Mouse (Mus musculus): Measurements from ENCODE around the gene Usp5. TPM values are rescaled to one million over a fixed set of nuclear protein-coding genes. Genes with fewer than 3 reads are reported as not detected.
A peak's percentile ranks its signal among the peaks of the same experiment; 100 is the strongest.

The Usp5 gene
- 100 to 1,000 TPM; 134 to 158 (median 154) TPM for total RNA-seq (2022)

DNA sequence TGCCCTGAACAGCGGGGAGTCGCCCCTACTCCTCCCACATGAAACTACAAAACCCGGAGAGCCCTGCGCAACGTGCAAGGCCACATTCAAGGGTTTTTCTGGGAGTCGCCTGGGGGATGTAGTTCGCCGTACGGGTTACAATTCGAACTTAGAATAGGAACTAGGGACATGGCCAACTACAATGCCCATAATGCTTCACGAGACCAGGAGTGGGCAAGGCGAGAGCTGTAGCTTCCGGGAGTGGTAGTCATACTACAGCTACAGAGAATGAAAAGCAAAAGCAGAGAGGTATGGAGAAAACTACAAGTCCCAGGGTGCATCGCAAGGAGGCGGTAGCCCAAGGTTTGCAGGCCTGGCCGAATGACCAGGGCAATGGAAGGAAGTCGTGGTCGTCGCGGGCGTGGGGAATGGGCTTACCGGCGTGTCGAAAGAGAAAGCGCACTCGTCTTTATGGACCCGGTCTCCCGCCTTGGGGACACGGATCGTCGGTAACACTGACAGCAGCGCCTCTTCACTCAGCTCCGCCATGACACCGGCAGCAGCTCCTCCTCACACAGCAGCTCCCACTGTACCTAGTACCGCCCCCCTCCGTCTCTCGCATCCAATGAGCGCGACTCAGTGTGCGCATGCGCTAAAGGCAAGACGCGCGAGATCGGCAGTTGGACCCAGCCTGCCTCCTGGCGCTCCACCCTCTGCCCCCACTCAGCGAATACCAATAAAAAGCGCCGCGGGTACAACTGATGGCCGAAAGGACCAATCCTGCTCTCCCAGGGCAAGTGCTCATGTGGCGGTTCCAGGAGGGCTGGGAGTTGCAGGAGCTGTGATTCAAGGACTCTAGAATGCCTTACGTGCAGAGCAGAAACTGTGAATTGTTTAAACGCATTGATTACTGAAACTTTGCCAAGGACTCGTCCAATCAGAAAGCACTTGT is at the start of gene Usp5, which contains the start of gene Cdca3:
Usp5 (minus strand) TSS at position 617 of the 931 bp plus-strand sequence.
Cdca3 (plus strand) TSS at position 680 of the 931 bp plus-strand sequence.
- DNase-seq, result peak; percentile 99

DNA sequence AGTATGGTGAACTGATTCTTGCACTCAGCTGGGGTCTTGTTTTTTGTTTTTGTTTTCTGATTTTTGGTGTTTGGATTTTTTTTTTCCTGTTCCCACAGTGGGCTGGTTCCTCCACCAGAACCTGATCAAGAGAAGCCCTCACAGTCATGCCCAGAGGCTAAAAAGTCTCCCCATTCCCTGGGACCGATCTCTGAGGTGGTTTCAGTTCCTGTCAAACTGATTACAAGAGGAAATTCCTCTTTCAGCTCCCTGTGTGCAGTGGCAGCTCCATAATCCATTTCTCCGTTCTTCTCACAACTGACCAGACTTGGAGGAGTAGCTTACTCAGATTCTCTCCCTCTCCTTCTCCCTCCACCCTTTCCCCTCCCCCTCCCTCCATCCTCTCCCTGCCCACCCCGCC is 45.1 kb upstream of the Usp5 start:
- DNase-seq, result no peak

DNA sequence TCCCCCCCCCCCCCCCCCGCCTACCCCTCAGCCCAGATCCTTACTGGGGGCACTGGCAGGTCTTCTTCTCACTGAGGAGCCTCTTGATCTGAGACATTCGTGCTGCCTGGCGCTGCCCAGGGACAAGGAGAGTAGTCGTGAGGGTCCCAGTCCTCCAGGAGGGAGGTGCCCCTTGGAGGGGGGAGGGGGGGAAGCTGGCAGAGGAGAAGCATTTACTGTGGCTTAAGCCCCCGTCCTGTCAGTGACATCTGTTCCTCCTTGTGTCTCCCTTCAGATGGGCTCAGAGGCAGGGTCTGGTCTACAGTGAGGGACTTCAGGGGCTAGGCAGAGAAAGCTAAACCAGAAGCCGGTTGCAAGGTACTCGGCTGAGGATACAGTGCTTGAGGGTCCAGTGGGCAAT is 37.3 kb upstream of the Usp5 start:
- no peak for DNase-seq

DNA sequence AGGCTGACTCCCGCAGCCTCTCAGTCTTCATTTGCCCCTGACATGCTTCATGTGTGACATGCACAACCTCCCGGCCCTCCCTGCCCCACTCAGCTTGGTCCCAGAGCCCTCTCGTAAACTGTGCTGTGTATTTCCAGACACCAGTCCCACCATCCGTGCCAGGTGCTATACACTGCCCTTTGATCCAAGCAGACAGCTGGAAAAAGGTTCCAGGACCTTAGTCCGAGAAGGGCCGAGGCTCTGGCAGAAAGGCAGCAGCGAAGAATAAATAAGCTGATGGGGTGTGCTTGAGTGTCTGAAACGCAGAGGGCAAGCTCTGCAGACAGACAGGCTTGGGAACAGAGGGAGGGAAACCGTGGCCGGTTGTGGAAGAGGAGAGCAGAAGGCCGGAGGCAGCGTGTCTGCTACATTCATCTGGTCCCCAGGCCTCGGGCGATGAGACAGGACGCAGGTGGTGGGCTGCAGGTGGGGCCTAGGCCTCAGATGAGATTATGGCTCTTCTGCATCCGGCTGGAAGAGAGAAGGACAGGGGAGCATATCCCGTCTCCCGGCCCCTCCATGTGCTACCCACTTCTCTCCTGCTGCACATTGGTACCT is 36.6 kb upstream of the Usp5 start:
- DNase-seq, result no peak

DNA sequence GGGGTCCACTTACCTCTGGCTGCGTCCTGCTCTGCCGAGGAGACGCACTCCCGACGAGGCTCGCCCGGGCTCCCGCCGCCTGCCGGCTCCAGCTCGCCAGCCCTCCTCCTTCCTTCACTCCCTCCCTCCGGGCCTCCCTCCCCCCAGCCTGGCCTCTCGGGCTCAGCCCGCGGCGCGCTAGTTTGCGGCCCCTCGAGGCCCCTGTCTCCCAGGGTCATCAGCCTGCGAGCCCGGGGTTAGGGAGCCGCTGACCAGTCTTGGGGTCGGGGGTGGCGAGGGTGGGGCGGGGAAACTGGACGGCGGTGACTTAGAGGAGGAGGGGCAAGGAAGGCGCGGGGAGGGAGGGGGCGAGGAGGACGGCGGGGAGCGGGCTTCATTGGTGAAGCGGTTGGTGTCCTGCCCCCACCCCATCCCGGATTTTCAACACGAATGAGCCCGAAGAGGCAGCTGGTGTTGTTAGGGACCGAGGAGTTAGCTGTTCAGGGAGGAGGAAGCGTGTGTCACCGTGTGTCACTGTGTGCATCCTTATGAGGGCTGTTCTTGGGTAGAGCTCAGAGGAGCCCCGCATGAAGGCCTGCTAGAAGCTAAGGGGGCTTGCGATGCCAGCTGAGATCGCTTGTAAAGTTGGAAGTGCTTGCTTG is 34.5 kb upstream of the Usp5 start, which contains the start of gene Gpr162:
Gpr162 (minus strand) TSS at position 326 of the 641 bp plus-strand sequence.
- DNase-seq, result no peak

DNA sequence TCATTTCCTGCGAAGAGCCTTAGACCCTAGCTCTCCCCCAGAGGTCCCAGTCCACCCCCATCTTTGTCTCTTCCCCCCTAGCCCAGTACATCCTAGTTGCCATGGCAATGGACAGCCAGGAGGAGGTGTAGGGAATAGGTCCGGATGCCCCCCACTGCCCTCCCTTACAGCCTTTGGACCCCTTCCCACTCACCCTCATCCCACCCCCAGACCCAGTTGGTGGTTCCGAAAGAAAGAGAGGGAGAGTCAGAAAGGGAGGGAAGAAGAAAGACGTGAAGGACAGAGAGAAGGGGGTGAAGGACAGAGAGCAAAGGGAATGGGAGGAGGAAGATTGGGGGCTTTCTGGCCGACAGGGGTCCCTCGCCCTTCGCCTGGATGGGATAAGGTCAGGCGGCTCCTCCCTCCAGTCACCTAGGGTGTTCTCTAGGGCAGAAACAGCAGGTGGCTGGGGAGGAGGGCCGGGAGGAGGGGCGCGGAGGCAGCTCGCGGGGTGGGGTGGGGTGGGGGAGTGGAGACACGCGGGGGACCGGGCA is 33.9 kb upstream of the Usp5 start:
- no peak for DNase-seq

DNA sequence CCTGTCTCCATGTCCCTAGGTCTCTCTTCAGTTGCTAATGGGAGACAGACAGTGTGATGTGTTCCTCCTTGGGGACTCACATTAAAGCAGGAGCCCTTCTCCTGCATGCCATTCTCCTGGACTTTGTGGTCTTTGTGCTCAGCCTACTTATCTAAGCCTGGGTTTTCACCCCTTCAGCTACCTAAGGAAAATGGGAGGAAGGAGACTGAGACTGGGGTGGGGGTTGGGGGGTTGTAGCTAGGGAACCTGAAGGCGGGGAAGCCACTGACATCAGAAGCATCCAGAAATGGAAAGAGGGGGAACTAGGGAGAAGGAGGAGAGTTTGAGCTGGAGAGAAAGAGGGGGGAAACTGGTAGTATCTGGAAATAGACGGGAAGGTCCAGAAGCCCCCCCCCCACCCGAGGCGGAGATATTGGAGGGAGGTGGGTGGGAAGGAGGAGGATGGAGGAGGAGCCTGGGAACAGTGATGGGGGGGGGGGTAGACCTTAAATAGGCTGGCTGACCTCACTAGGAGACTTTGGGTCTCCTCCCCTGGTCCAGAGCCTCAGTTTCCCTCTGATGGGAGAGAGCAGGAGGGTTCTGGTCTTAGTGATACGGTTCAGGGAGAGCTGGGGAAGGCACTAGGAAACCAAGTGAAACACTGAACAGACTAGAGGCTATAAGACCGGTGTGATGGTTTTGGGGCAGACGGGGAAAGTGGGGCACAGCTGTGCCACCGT is 33.3 kb upstream of the Usp5 start:
- DNase-seq, result no peak

DNA sequence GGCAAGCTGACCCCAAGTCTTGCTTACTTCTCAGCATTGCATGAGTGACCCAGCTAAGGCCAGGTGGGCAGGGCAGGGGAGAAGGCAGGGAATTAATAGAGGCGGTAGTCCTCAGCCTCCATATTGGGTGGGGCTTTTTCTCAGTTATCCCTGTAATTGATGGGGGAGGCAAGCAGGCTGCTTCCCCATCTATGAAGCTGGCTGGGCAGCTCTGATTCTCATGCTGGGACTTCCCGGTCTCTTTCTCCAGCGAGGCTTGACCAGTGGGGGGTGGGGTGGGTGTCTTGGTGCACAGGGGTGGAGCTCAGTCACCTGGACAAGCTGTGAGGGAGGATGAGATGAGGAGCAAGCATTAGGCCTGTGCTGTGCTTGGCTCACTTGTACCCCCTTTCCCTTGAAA is 32.5 kb upstream of the Usp5 start:
- DNase-seq, result no peak

DNA sequence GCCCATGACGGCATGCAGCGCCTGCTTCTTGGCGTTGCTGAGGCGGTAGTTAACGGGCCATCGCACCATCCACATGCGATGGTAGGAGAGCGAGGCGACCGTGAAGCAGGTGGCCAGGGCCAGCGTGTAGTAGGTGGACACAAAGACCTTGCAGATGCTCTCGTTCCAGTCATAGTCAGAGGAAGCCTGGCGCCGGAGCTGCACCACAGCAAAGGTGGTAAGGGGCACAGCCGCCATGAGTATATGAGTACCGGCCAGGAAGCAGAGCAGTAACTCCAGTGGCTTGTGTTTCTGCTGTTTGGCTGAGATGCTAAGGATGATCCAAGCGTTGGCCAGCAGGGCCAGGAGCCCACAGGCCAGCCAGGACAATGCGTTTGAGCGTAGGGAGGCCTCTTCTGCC is 32.0 kb upstream of the Usp5 start:
- DNase-seq, result no peak

DNA sequence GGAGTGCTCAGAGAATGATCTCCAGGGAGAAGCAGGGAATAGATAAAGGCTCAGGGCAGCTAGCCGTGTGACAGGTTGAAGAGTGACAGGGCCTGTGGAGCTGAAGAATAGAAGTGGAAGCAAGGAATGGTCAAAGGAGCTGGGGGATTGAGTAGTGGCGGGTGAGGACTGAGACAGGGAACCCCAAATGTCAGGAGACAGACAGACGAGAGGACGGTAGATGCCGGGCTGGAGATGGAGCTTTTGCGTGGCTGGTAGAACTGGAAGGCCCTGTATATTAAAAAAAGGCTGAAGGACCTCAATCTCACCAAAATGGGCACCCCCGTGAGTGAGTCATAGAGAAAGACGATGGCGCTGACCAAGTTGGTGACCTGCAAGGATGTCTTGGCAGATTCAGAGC is 31.2 kb upstream of the Usp5 start:
- DNase-seq, result no peak

DNA sequence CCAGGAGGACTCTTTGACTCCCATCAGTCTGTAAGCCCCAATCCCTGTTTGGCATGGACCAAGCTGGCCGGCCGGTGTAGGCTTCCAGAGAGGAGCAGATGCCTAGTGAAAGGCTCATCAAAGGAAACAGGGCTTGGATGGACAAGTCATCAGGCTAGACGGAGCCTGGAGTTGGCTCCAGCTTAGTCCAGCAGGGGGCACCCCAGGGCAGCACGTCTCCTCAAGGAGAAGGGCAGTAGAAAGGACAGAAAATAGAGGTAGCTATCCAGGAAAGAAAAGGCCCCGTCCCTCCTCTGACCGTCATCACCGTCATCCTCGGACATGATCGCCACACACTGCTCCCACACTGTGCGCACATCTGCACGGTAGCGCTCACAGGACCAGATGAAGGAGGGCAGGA is 30.4 kb upstream of the Usp5 start:
- DNase-seq, result peak; percentile 75

DNA sequence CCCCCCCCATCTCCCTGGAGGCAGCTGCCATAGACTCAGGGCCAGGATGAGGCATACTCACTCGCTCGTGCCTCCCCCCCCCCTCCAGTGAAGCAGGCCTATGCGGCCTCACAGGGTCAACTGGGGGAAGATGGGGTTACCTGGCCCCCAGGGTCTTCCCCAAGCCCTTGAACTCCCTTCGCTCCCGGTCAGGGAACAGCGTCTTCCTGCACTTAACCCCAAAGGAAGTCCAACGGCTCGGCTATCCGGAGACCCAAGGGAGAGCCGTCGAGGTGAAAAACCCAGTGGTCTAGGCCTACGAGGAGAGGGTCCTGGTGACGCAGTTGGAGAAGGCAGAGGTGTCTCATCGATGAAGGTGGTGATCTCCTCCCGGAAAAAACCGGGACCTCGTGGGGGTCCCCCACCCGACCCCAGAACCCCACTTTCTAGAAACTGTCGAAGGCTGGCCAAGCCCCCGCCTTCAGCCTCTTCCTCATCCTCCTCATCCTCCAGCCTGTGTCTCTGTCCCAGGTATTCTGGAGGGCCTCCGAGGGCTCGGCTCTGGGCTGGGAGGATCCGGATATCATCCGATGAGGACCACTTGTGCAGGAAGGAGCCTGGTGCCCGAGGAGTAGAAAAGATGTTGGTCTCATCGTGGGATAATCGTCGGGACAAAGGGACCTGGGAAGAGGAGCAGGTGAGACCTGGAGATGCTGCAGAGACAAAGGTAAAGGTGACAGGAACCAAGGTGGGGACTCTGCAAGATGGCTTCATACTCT is 29.5 kb upstream of the Usp5 start:
- DNase-seq, result no peak

DNA sequence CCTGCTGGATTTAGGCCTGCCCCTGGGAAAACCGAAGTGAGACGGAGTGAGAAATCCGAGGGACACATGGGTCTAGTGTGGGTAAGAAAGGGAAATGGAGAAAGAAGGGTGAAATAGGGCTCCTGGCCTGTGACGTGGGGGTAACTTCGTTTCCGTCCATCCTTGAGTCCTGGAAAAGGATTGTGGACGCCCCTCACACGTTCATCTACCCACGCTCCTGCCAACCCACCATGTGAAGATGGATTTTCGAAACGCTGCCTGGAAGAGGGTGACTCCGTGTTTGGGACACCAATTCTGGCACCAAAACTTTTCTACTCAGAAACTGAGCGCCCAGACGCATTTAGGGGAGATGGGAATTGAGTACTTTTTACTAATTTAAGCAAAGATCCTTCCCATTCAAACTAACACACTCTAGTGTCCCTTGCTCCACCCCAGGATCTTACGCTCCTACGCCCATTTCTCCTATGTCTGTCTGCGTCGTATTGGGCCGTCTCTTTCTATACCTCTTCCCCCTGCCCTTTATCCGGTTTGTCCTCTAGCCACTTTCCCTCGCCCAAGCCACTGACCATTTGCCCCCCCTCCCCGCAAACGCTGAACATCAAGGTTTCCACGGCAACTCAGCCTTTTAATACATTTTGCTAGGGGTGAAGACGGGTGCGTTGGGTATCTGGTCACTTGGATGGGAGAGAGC is 28.7 kb upstream of the Usp5 start:
- no peak for DNase-seq

DNA sequence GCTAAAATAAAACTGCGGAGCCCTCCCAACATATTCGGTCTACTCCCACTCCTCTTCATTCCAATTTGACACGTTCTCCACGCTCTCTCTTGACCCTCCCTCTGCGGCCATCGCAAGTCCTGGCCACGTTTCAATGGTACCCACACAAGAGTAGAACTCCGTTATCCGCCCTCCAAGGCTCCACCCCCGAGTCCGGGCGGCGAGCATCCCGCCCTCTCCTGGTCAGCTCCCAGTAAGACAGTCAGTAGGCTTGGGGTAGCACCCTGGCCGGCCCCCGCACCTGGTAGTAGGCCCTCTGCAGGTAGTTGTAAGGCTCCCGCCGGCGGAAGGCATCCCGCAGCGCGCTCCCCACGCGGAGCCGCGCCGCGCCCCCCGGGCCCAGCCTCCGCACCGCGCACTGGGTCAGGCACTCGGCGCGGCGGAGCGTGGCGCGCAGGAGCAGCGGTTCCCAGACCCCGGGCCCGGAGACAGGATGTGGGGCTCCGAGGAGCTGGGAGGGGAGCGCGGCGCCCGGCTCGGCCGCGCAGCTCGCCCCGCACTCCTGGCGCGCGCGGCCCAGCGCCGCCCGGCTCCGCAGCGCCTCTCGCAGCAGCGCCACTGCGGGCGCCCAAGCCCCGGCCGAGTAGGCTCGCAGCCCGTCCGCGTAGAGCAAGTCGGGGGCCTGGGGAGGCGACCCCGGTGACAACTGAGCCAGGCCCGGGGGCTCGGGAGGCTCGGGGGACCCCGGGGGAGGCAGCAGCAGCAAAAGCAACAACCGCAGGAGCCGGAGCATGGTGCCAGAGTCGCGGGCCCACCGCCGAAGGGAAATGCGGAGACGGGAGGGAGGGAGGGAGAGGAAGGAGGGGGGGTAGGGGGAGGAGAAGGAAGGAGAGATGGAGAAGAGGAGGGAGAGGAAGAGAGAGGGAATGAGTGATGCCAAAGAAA is 27.9 kb upstream of the Usp5 start, which contains the start of gene P3h3:
P3h3 (minus strand) TSS at position 837 of the 924 bp plus-strand sequence.
- peak; percentile 72 for DNase-seq

DNA sequence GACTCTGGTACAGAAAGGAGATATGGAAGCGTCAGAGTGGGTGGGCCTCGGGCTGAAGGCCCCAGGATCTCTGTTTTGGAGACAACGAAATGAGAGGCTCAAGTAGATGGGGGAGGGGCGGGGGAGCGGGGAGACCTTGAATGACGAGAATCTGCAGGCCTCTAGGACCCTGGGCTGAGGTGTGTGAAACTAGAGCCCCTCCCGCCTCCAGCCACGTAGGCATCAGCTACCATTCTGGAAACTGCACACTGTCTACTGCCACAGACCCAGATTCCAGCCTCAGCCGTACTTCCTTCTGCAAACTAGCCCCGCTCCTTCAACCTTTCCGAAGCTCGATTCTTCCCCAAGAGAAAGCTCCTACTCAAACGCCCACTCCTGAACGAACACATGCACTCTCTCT is 27.0 kb upstream of the Usp5 start:
- no peak for DNase-seq

DNA sequence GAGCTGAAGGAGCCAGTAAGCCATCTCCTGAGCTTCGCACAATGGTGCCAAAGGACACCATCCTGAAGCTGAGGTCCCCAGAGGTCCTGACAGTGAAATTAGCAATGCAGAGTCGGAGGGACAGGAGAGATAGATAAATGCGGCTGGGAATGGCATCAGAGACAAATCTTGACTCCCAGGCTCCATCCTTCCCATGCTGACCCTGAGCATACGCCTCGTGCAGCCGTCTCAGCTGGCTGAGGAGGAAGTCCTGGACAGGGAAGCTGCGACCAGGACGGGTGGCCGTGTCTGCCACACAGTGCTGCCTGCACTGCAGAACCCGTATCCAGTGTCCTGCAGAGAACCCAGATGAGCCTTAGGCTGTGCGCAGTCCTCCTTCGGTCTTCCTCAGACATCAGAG is 25.4 kb upstream of the Usp5 start:
- no peak for DNase-seq

DNA sequence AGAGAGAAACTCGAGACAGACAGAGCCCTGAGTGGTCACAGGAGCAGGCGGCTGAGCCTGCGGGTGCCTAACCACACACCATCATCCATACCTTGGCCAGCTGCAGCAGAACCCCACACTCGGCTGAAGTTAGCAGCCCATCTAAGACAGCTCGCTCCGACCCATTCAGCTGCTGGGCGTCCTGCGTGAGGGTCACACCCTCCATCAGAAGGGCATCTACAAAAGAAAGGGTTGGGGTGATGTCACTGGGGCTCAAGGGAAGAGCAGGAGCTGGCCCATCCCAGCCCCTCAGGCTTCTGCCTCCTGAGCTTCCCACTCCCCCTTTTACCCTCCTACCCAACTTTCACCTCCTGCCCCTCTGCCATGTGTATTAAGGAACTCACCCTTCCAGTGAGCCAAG is 21.3 kb upstream of the Usp5 start:
- no peak for DNase-seq

DNA sequence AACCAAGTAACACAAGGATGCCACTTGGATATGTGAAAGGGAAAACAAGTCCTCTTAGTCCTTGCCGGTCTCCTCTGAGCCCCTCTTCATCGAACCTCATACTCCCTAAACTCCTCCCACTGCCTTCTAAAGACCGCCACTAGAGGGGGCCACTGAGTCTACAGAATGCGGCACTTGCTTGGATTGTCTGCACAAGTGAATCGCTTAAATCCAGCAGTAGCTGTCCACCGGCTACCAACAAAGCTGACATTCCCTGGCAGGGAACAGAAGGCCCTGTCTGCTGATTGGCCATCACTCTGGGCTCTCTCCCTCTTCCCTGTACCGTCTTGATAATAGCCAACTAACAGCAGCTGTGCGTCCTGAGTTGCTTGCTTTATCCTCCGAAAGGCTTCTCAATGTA is 18.0 kb upstream of the Usp5 start:
- peak; percentile 78 for DNase-seq

DNA sequence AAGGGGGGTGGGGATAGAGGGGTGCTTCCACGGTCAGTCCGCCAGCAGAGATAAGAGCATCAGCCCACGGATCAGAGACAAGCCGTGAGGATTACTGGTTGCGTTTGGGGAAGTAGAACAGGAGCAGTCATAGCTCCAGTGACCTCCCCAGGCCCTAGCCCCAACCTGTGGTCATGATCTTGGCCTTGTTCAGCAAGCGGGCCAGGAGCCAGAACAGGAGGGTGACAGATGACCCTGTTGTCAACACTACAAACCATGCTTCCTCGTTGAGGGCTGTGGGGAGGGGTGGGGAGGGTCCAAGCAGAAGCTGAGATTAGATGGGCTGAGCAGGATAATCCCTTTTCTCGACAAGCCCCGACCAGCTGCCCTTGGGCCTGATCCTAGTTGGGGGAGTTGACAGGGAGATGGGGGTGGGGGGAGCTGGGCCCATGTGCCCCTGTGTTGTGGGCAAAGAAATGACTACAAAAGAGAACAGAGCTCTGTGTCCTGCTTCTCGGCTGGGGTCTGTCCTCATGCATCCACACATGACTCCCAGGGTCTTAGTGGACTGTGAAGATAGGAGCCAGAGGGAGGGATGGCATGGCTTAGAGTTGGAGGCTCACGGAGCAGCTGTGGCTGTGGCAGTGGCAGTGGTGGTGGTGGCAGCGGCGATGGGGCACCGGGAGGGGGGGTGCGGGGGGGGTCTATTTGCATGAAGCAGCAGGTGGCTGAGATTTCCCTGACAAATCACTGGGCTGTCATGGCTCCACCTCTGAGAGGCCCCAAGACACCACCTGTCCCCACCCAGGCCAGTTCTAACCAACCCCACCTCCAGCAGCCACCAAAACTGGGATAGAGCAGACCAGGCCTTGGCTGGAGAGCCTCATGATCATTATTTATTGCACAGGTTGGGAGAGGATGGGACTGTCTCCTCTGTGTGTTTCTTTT is 11.2 kb upstream of the Usp5 start, which contains the start of gene Gnb3:
Gnb3 (minus strand) TSS at position 35 of the 927 bp plus-strand sequence.
- DNase-seq, result no peak

Data from adrenal gland, adult 8-10 months (tissue).